Mouse (Mus musculus) thymus, adult 2 months (tissue): ENCODE measurements around the gene Gm10340.
"Not testable (repeated sequence)": the region's sequence is repeated elsewhere in the genome, so short reads cannot be mapped to it uniquely, and the experiment has no call there.

ENCODE experiments used
- CTCF ChIP-seq: fragments of 200-500 bp; IDR thresholded peaks from 2 replicates; pipeline ENCODE4 v1.5.1; 2012; ENCODE audit warnings: mild to moderate bottlenecking, control low read depth, low read length, moderate library complexity, borderline replicate concordance; ENCODE audit not compliant: control insufficient read depth, poor library complexity, insufficient read depth; ENCODE audit errors: extremely low read depth
- POLR2A ChIP-seq: fragments of 200-500 bp; IDR thresholded peaks from 2 replicates; pipeline ENCODE4 v1.6.1; 2012; ENCODE audit warnings: mild to moderate bottlenecking, low read length, control low read depth, moderate library complexity; ENCODE audit not compliant: control insufficient read depth, poor library complexity, insufficient read depth; ENCODE audit errors: extremely low read depth

- TF ChIP-seq CTCF, POLR2A: not testable (repeated sequence)
These were observed 54.2 kb downstream of the Gm10340 start, which contains the start of gene Gm5795 for GRCm38 (mm10) chr14:3187955-3188354.
